Mouse (Mus musculus) adrenal gland, postnatal 0 days (tissue): ENCODE results near the gene Toe1. TPM values are rescaled to one million over a fixed set of nuclear protein-coding genes. Genes with fewer than 3 reads are reported as not detected.

Experiments used
- polyA plus RNA-seq: library from polyadenylated mRNA; unstranded; fragments of >200 nt; fragmentation: Nextera tagmentation; extraction: Ambion mirVana; gene quantifications from 2 replicates; pipeline ENCODE4 v1.2.1, GENCODE M21; 2015

Toe1 gene
- polyA plus RNA-seq = 28.4 and 29.9 TPM in 2 replicates

DNA sequence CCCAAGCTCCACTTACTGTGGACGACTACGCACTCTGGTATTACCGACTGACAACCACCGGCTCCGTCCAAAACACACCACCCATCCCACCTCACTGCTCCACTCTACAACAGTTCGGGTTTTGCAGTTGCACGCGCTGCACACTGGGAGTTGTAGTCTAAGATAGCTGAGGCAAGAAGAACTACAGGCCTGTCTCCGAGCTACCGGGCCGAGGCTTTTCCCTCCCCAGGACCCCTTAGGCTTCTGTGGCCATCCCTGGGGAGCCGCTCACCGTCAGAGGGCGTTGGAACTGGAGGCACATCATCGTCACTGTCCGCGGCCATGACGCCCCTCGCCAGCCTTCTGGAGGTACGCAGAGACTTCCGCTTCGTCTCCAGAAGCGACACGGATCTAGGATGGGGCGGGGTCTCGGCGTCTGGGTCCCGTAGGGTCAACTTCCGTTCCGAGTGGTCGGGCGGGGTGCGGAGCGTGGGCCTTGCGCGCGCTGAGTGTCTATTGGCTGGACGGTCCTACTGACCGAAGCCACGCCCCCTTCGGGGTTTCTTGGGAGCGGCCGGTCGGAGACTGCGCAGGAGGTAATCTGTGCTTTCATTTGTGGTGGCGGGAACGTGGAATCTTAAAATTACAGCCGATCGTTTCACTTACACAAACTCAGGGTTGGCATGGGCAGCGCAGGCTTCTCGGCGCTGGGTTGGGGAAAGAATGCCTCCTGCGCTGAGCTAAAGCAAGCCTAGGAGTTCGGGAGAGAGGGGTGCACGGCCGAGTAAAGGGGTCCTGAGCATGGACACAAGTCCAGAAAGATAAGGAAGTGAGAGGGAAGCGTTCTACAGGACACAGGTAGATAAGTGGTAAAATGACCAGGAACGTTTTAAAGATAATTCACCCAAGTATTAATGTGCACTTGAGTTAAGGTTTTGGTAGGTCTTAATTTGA, at the start of gene Toe1, which contains the start of gene Mutyh:
Gene Toe1 (minus strand): TSS at position 444 of the 933 bp plus-strand sequence.
Gene Mutyh (plus strand): TSS at position 527 of the 933 bp plus-strand sequence.

DNA sequence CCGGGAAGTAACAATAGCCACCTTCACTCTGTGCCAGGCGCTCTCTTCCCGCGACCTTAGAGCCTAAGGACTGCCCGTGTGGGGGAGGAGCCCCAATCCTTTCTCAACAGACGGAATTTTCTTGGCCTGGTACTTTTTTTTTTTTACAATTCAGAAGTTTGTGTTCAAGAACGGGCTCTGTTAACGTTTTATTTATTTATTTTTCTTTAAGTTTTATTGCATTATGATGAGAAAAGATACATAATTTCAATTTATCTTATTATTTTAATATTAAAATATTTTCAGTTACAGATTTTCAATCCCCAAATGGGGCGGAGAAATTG, 14.2 kb upstream of the Toe1 start, which contains the start of gene Hpdl:
Gene Hpdl (minus strand): TSS at position 14 of the 323 bp plus-strand sequence.

Other genes starting within 250 kb of the Toe1 start
- gene Gpbp1l1, start 250.0 kb downstream of the Toe1 start, polyA plus RNA-seq = 19.4 and 29.9 TPM in 2 replicates
- 8.2 and 18.7 TPM in 2 replicates for gene Ccdc17, start 211.0 kb downstream of the Toe1 start, polyA plus RNA-seq
- gene Nasp, start 179.7 kb downstream of the Toe1 start, polyA plus RNA-seq = 47.4 and 51.3 TPM in 2 replicates
- 737 and 1,023 TPM in 2 replicates for gene Akr1a1, start 156.0 kb downstream of the Toe1 start, polyA plus RNA-seq
- 2,483 and 3,429 TPM in 2 replicates for gene Prdx1, start 122.1 kb downstream of the Toe1 start, polyA plus RNA-seq
- 10.5 and 20.8 TPM in 2 replicates for gene Mmachc, start 99.2 kb downstream of the Toe1 start, polyA plus RNA-seq
- 12.2 and 25.4 TPM in 2 replicates for gene Ccdc163, start 99.1 kb downstream of the Toe1 start, polyA plus RNA-seq
- 2.2 and 5.0 TPM in 2 replicates for gene Tesk2, start 86.7 kb downstream of the Toe1 start, polyA plus RNA-seq
- gene Mutyh, start 83 bp upstream of the Toe1 start, polyA plus RNA-seq = 9.7 and 10.1 TPM in 2 replicates
- 1.9 and 3.1 TPM in 2 replicates for gene Hpdl, start 14.1 kb upstream of the Toe1 start, polyA plus RNA-seq
- 0.68 and 0.88 TPM in 2 replicates for gene Zswim5, start 69.7 kb upstream of the Toe1 start, polyA plus RNA-seq
- gene Urod, start 186.8 kb upstream of the Toe1 start, polyA plus RNA-seq = 141 and 167 TPM in 2 replicates
- 8.5 and 10.9 TPM in 2 replicates for gene Hectd3, start 187.7 kb upstream of the Toe1 start, polyA plus RNA-seq
- gene Eif2b3, start 211.8 kb upstream of the Toe1 start, polyA plus RNA-seq = 30.3 and 40.1 TPM in 2 replicates